Mouse (Mus musculus): ENCODE measurements around the gene Cenpl.

DNA sequence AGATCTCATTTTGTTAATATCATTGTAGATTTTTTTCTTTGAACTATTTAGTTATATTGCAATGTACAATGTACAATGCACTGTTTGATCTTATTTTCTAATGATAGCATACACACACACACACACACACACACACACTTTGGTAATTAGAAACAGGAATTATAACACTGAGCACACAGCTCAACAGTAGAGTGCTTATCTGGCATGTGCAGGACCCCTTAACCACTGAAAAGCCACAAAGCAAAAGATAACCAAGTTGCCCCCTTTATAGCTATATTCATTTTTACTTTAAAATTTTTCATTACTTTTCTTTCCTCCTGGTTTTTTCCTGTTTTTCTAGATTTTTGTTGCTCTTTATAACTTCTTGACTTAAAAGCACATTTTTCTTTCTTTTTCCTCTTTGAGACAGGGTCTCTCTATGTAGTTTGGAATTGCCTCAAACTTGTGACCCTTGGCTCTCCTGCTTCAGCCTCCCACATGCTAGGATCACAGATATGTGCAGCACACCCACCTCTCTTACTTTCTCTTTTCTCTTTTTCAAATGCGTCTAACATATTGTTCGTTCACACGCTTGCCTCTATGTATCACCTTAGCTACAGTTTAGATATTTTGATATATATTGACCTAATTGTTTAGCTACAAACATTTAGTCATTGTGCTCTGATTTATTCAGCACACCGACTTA lies 29.4 kb downstream of the Cenpl start:
- TF ChIP-seq POLR2A (IDR thresholded peaks at IDR 0.05; ENCODE audit: borderline replicate concordance, extremely low read depth, low read depth, low read length), result no peak
- no peak for TF ChIP-seq CTCF (IDR thresholded peaks at IDR 0.05; ENCODE audit: insufficient read depth, low read length)
